Mouse (Mus musculus) liver, embryonic 14.5 days (tissue): ENCODE results near the gene Zbtb16. TPM values are rescaled to one million over a fixed set of nuclear protein-coding genes. Genes with fewer than 3 reads are reported as not detected.

Source experiments
- ATAC-seq: fragments of 200-750 bp; cut with Nextera tagmentation; 2 replicates; pipeline ENCODE4 v1.8.0; 2017; ENCODE audit warnings: moderate number of reproducible peaks, mild to moderate bottlenecking, moderate library complexity; ENCODE audit not compliant: insufficient read depth
- DNase-seq, 3 experiments: peaks; one replicate each; pipeline ENCODE4 v3.0.0-alpha.2; 2012 to 2013; ENCODE audit warnings: low read depth in 3 of 3, low spot score in 3 of 3
- H3K27ac ChIP-seq: fragments of 300-500 bp; sonication (generic); 2 replicates; pipeline ENCODE4 v1.5.1; 2014; ENCODE audit warnings: moderate library complexity, mild to moderate bottlenecking, control low read depth, inconsistent platforms
- H3K27me3 ChIP-seq: fragments of 300-500 bp; sonication (generic); 2 replicates; pipeline ENCODE4 v1.6.1; 2014; ENCODE audit warnings: mild to moderate bottlenecking, low read length, moderate library complexity; ENCODE audit not compliant: control insufficient read depth, insufficient read depth
- H3K36me3 ChIP-seq: fragments of 300-500 bp; sonication (generic); replicated peaks from 2 replicates; pipeline ENCODE4 v1.6.1; 2014; ENCODE audit warnings: low read depth; ENCODE audit not compliant: control insufficient read depth, insufficient read depth
- H3K4me1 ChIP-seq, 2 experiments: fragments of 200-500 bp in 1 of 2; fragments of 300-500 bp in 1 of 2; sonication (generic) in 1 of 2; replicated peaks; 2 replicates each; pipeline ENCODE4 v1.6.1; 2012 to 2014; ENCODE audit warnings: antibody characterized with exemption in 1 of 2, inconsistent platforms in 1 of 2, low read length in 1 of 2; ENCODE audit not compliant: control insufficient read depth in 2 of 2, insufficient read depth in 2 of 2
- H3K4me2 ChIP-seq: fragments of 300-500 bp; sonication (generic); 2 replicates; pipeline ENCODE4 v1.6.1; 2014; ENCODE audit warnings: low read depth, mild to moderate bottlenecking, control low read depth, moderate library complexity
- H3K4me3 ChIP-seq, 2 experiments: fragments of 200-500 bp in 1 of 2; fragments of 300-500 bp in 1 of 2; sonication (generic) in 1 of 2; 2 replicates each; pipeline ENCODE4 v1.5.1; 2012 to 2014; ENCODE audit warnings: low read depth in 2 of 2, low read length in 2 of 2, mild to moderate bottlenecking in 2 of 2, control low read depth in 1 of 2, inconsistent platforms in 1 of 2, moderate library complexity in 1 of 2; ENCODE audit not compliant: insufficient read depth in 1 of 2
- H3K9ac ChIP-seq: fragments of 300-500 bp; sonication (generic); replicated peaks from 2 replicates; pipeline ENCODE4 v1.6.1; 2014; ENCODE audit warnings: mild to moderate bottlenecking, control low read depth, moderate library complexity
- H3K9me3 ChIP-seq: fragments of 300-500 bp; sonication (generic); 2 replicates; pipeline ENCODE4 v1.6.1; 2016; ENCODE audit warnings: low read length, mixed read lengths; ENCODE audit not compliant: control insufficient read depth
- CTCF ChIP-seq: IDR thresholded peaks from 2 replicates; pipeline ENCODE4 v1.5.1; 2016; ENCODE audit warnings: antibody characterized with exemption, low read depth, control low read depth
- EP300 ChIP-seq: IDR thresholded peaks from 2 replicates; pipeline ENCODE4 v1.6.1; 2016; ENCODE audit warnings: antibody characterized with exemption, low read depth
- WGBS: fragments of 180-500 bp; shearing (Covaris S2); extraction: QIAGEN DNeasy Blood & Tissue Kit; methylation state at CpG from one replicate; pipeline ENCODE4 v1.1.7; 2014; ENCODE audit not compliant: insufficient replicate concordance; 5-methylcytosine and 5-hydroxymethylcytosine counted together
- polyA plus RNA-seq, 2 experiments: library from polyadenylated mRNA; depleted of rRNA in 1 of 2; stranded (reverse) in 1 of 2; unstranded in 1 of 2; fragments of >200 nt; fragmentation: Nextera tagmentation in 1 of 2; extraction: Ambion mirVana in 1 of 2; gene quantifications; 2 replicates each; pipeline versions ENCODE4 v1.2.1 to v1.2.3; 2012 to 2014

Zbtb16 gene
- polyA plus RNA-seq, 2 experiments = 0.26 to 0.30 TPM

DNA sequence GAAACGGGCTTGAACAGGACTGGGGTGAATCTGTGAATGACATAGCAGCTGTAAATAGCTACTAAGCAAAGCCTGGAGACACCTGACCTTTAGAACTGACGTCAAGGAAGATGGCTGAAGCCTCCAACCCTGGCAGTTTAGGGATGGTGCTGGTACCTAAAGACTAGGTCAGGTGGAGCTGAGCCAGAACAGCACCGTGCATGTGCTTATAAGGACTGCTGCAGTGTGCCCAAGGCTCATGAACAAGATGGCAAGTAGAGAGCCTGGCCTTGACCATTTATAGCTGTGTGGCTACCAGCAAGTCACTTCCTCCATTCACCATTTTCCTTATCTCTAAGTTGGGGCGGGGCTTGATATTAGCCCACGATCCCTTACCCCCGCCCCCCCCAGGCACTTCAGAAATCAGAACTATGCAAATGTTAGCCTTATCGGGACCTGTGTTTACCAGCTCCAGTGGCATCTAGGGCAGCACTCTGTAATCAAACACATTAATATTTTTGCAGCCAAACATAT lies 9.6 kb downstream of the Zbtb16 start:
- DNase-seq (no peak), ATAC-seq (no peak)
- Histone ChIP-seq H3K36me3 (no peaks in the 10 kb centered on the region), H3K9me3 (no peaks in the 10 kb centered on the region), H3K9ac (no peak overlapping the region), H3K27me3 (peaks cover 2% of the 10 kb centered on the region; the same call in 1 of the 2 replicates), H3K4me1 (peaks cover 0 to 10% of the 10 kb centered on the region in 2 experiments; a peak in 3 of 4 replicates), H3K4me2 (no peak overlapping the region), H3K4me3 (no peak overlapping the region), H3K27ac (no peak overlapping the region)
- TF ChIP-seq EP300 (no peak), CTCF (no peak)
- 16% methylated on average over 7 of the region's 7 CpGs for WGBS

- Histone ChIP-seq H3K9me3 (no peaks in the 10 kb centered on the region), H3K36me3 (no peaks in the 10 kb centered on the region), H3K27me3 (peaks cover 2% of the 10 kb centered on the region; the same call in 1 of the 2 replicates), H3K9ac (no peak overlapping the region), H3K4me1 (peaks cover 0 to 20% of the 10 kb centered on the region in 2 experiments; a peak in 3 of 4 replicates), H3K4me3 (no peak overlapping the region), H3K4me2 (no peak overlapping the region), H3K27ac (no peak overlapping the region)
- 65% methylated on average over 12 of the region's 12 CpGs for WGBS
- no peak for TF ChIP-seq EP300
- TF ChIP-seq CTCF = no peak
- DNase-seq (no peak), ATAC-seq (no peak)
These were observed 11.4 kb downstream of the Zbtb16 start for GRCm38 (mm10) chr9:48824533-48825130.

DNA sequence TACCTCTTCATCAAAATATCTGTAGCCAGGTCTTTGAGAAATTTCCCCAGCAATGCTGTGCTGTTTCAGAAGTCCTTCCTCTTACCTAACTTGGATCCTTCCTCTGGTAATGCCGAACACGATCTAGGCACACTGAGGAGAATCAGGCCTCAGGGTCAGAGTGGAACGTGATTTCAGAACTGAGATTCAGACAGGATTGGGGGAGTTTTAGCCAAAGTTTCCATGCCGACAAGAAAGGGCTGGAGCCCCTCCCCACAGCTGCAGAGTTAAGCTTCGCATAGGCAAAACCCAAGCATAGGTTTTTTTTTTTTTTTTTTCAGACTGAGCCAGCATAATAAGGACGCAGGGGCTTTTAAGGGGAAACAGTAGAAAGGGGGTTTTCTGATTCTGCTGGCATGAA lies 12.2 kb downstream of the Zbtb16 start:
- DNase-seq = no peak
- Histone ChIP-seq H3K4me3 (no peak overlapping the region), H3K4me2 (no peak overlapping the region), H3K4me1 (peaks cover 0 to 27% of the 10 kb centered on the region in 2 experiments; a peak in 3 of 4 replicates), H3K9me3 (no peaks in the 10 kb centered on the region), H3K27ac (no peak overlapping the region), H3K27me3 (peaks cover 2% of the 10 kb centered on the region; the same call in 1 of the 2 replicates), H3K36me3 (no peaks in the 10 kb centered on the region), H3K9ac (no peak overlapping the region)
- TF ChIP-seq EP300 = no peak
- TF ChIP-seq CTCF = no peak
- ATAC-seq = no peak
- WGBS = 40% methylated on average over 6 of the region's 6 CpGs

GRCm38 (mm10) chr9:48823319-48823705 lies 12.7 kb downstream of the Zbtb16 start:
- Histone ChIP-seq H3K27me3 (peaks cover 2% of the 10 kb centered on the region; the same call in 1 of the 2 replicates), H3K36me3 (no peaks in the 10 kb centered on the region), H3K4me3 (no peak overlapping the region), H3K4me1 (peaks cover 0 to 32% of the 10 kb centered on the region in 2 experiments), H3K9ac (no peak overlapping the region), H3K4me2 (no peak overlapping the region), H3K9me3 (no peaks in the 10 kb centered on the region), H3K27ac (no peak overlapping the region)
- DNase-seq = no peak
- 57% methylated on average over 7 of the region's 7 CpGs for WGBS
- ATAC-seq = no peak
- no peak for TF ChIP-seq CTCF
- TF ChIP-seq EP300 = no peak

DNA sequence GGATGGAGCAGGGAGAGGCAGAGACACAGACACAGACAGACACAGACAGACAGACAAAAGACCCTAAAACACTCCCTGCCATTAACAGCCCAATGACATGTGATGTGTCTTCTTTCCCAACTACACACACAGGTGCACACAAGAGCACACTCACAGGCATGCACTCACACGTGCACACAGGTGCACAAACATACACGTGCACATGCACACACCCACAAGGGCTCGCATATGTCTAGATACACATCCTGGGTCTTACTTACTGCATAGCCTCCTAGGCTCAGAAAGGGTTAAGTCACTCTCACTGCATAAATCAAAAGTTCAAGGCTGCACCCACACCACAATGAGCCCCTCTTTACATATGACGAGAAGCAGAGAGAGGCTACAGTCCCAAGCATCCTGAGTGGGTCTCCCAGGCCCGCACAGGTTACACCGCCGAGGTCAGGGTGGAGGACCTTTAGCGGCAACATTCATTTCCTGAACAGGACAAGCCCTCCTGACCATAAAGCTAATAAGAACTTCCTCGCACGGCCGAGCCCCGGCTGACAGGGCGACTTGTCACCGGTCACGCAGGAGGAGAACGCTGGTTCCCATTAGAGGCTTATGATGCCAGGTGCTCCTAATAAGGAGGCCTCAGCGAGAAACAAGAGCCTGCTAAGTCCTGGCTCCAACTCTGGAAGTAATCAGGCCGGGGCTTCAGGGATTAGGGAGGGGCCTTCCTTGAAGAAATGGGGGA lies 13.3 kb downstream of the Zbtb16 start:
- no peak for TF ChIP-seq CTCF
- TF ChIP-seq EP300 = no peak
- 37% methylated on average over 18 of the region's 18 CpGs for WGBS
- H3K27me3 ChIP-seq = peaks cover 2% of the 10 kb centered on the region; the same call in 1 of the 2 replicates
- no peaks in the 10 kb centered on the region for H3K9me3 ChIP-seq
- DNase-seq (no peak), ATAC-seq (no peak)
- no peak overlapping the region for H3K27ac ChIP-seq
- no peaks in the 10 kb centered on the region for H3K36me3 ChIP-seq
- H3K4me3 ChIP-seq = no peak overlapping the region
- H3K4me1 ChIP-seq = peaks cover 0 to 35% of the 10 kb centered on the region in 2 experiments
- H3K9ac ChIP-seq = no peak overlapping the region
- no peak overlapping the region for H3K4me2 ChIP-seq
